Mouse (Mus musculus): ENCODE results near the gene Arl8b.

GRCm38 (mm10) chr6:108759698-108760039 lies 23.2 kb upstream of the Arl8b start:
- TF ChIP-seq GATA1 (IDR thresholded peaks at IDR 0.05; ENCODE audit: borderline replicate concordance, low read length) (no peak), FLI1 (IDR thresholded peaks at IDR 0.05; ENCODE audit: low read length) (no peak)
